Mouse (Mus musculus) c-Kit-negative CD71-positive TER-119-positive erythroid progenitor cells, embryonic 14.5 days (primary cell): ENCODE measurements around the gene B630019K06Rik.
"Not testable (repeated sequence)": the region's sequence is repeated elsewhere in the genome, so short reads cannot be mapped to it uniquely, and the experiment has no call there.

ENCODE experiments used
- DNase-seq: peaks from one replicate; pipeline ENCODE4 v3.0.0-alpha.2; 2013; ENCODE audit warnings: low read depth, low spot score

B630019K06Rik gene

GRCm38 (mm10) chrX:8892343-8893155 lies at the start of gene B630019K06Rik:
TSS of gene B630019K06Rik (plus strand) at chrX:8892382.
- no peak for DNase-seq

- DNase-seq, result no peak
Measured at GRCm38 (mm10) chrX:8843694-8844093, 48.5 kb upstream of the B630019K06Rik start, which contains the start of gene Gm6592. TSS of gene Gm6592 (plus strand) at chrX:8843994.

- DNase-seq, result no peak
Measured at GRCm38 (mm10) chrX:8852486-8852885, 39.7 kb upstream of the B630019K06Rik start.

- DNase-seq, result not testable (repeated sequence)
Measured at GRCm38 (mm10) chrX:8864331-8864730, 27.9 kb upstream of the B630019K06Rik start.

- DNase-seq, result not testable (repeated sequence)
Measured at GRCm38 (mm10) chrX:8873953-8874352, 18.2 kb upstream of the B630019K06Rik start, which contains the start of gene Gm5751. TSS of gene Gm5751 (plus strand) at chrX:8874253.

GRCm38 (mm10) chrX:8884336-8884735 lies 7.8 kb upstream of the B630019K06Rik start:
- no peak for DNase-seq

GRCm38 (mm10) chrX:8891975-8892342 lies 223 bp upstream of the B630019K06Rik start:
- DNase-seq, result no peak

GRCm38 (mm10) chrX:8893182-8893651 lies 1.0 kb downstream of the B630019K06Rik start:
- DNase-seq, result no peak

GRCm38 (mm10) chrX:8900823-8901222 lies 8.6 kb downstream of the B630019K06Rik start:
- no peak for DNase-seq

GRCm38 (mm10) chrX:8901906-8902472 lies 9.8 kb downstream of the B630019K06Rik start:
- no peak for DNase-seq

- no peak for DNase-seq
Measured at GRCm38 (mm10) chrX:8921080-8921479, 28.9 kb downstream of the B630019K06Rik start.

GRCm38 (mm10) chrX:8921813-8922607 lies 29.8 kb downstream of the B630019K06Rik start:
- DNase-seq, result no peak

GRCm38 (mm10) chrX:8927308-8927707 lies 35.1 kb downstream of the B630019K06Rik start:
- DNase-seq, result no peak

GRCm38 (mm10) chrX:8944041-8944440 lies 51.9 kb downstream of the B630019K06Rik start:
- no peak for DNase-seq
